Mouse (Mus musculus) layer of hippocampus, postnatal 10 days (tissue): ENCODE data around the gene Cpsf3. TPM values are rescaled to one million over a fixed set of nuclear protein-coding genes. Genes with fewer than 3 reads are reported as not detected.

ENCODE experiments used
- DNase-seq, 2 experiments: peaks; one replicate each; pipeline ENCODE4 v3.0.0; 2021; ENCODE audit warnings: low spot score in 2 of 2
- long read RNA-seq: library from polyadenylated mRNA; stranded (forward); transcript quantifications from one replicate; pipeline ENCODE4 v2.0.0, GENCODE M21; 2023
- total RNA-seq, 2 experiments: library from RNA; stranded (reverse); gene quantifications; 2 replicates each; pipeline ENCODE4 v1.2.3; 2021

Gene Cpsf3
- 10 to 100 TPM; 53.1 to 56.8 TPM for total RNA-seq
- long read RNA-seq, transcript Cpsf3-201 (18 exons, 2,499 nt): major isoform, 55 of 74 reads
- long read RNA-seq, partial matches to known transcripts: 8 of 74 reads
- long read RNA-seq, other reads (novel, unspliced or antisense): 11 of 74 reads

GRCm38 (mm10) chr12:21284761-21285441, at the start of gene Cpsf3:
Cpsf3 (plus strand) TSS chr12:21285391.
- no peak for DNase-seq

GRCm38 (mm10) chr12:21241965-21242364, 43.2 kb upstream of the Cpsf3 start:
- no peak for DNase-seq

- no peak for DNase-seq
Measured at GRCm38 (mm10) chr12:21244375-21244960, 40.7 kb upstream of the Cpsf3 start.

GRCm38 (mm10) chr12:21247711-21248392, 37.3 kb upstream of the Cpsf3 start:
- no peak for DNase-seq

GRCm38 (mm10) chr12:21260494-21261256, 24.5 kb upstream of the Cpsf3 start:
- no peak for DNase-seq

- no peak for DNase-seq
Measured at GRCm38 (mm10) chr12:21261521-21261920, 23.7 kb upstream of the Cpsf3 start.

- peak in 1 of 2 experiments; percentile 36 for DNase-seq
Measured at GRCm38 (mm10) chr12:21263256-21263655, 21.9 kb upstream of the Cpsf3 start.

- no peak for DNase-seq
Measured at GRCm38 (mm10) chr12:21264241-21264640, 20.9 kb upstream of the Cpsf3 start.

GRCm38 (mm10) chr12:21264970-21265369, 20.2 kb upstream of the Cpsf3 start:
- DNase-seq: no peak

- no peak for DNase-seq
Measured at GRCm38 (mm10) chr12:21265501-21265900, 19.7 kb upstream of the Cpsf3 start.

GRCm38 (mm10) chr12:21265946-21266783, 19.0 kb upstream of the Cpsf3 start:
- peak; percentile 69 to 80 for DNase-seq

- no peak for DNase-seq
Measured at GRCm38 (mm10) chr12:21266784-21267098, 18.4 kb upstream of the Cpsf3 start.

- DNase-seq: no peak
Measured at GRCm38 (mm10) chr12:21268083-21268616, 17.0 kb upstream of the Cpsf3 start.

GRCm38 (mm10) chr12:21274446-21274845, 10.7 kb upstream of the Cpsf3 start:
- DNase-seq: no peak

GRCm38 (mm10) chr12:21277352-21277864, 7.8 kb upstream of the Cpsf3 start:
- no peak for DNase-seq

GRCm38 (mm10) chr12:21285508-21286242, 484 bp downstream of the Cpsf3 start:
- no peak for DNase-seq

GRCm38 (mm10) chr12:21286243-21286622, 1.0 kb downstream of the Cpsf3 start, which contains the start of gene Itgb1bp1:
Itgb1bp1 (minus strand) TSS chr12:21286284.
- peak; percentile 99 for DNase-seq

- DNase-seq: peak in 1 of 2 experiments; percentile 21
Measured at GRCm38 (mm10) chr12:21286712-21287650, 1.8 kb downstream of the Cpsf3 start.
